Mouse (Mus musculus): Measurements from ENCODE around the gene Ndufa1.
A peak's percentile ranks its signal among the peaks of the same experiment; 100 is the strongest.
"Not testable (repeated sequence)": the region's sequence is repeated elsewhere in the genome, so short reads cannot be mapped to it uniquely, and the experiment has no call there.

Ndufa1 gene

GRCm38 (mm10) chrX:37191105-37191743, at the start of gene Ndufa1, which contains the start of gene Rnf113a1:
Gene Ndufa1 (minus strand): TSS chrX:37191163.
Gene Rnf113a1 (plus strand): TSS chrX:37191245.
- DNase-seq (ENCODE audit: low read depth) = no peak

GRCm38 (mm10) chrX:37222158-37222557, 31.2 kb upstream of the Ndufa1 start, which contains the start of gene Rhox1:
Gene Rhox1 (minus strand): TSS chrX:37222258.
- not testable (repeated sequence) for DNase-seq (ENCODE audit: low read depth)

GRCm38 (mm10) chrX:37210941-37211340, 20.0 kb upstream of the Ndufa1 start, which contains the start of gene Gm9:
Gene Gm9 (minus strand): TSS chrX:37211041.
- DNase-seq (ENCODE audit: low read depth) = no peak

GRCm38 (mm10) chrX:37198676-37199075, 7.7 kb upstream of the Ndufa1 start:
- no peak for DNase-seq (ENCODE audit: low read depth)

GRCm38 (mm10) chrX:37191744-37192379, 899 bp upstream of the Ndufa1 start:
- DNase-seq (ENCODE audit: low read depth) = no peak

- DNase-seq (ENCODE audit: low read depth) = no peak
These were observed 233 bp downstream of the Ndufa1 start for GRCm38 (mm10) chrX:37190755-37191104.

GRCm38 (mm10) chrX:37184401-37184800, 6.6 kb downstream of the Ndufa1 start:
- not testable (repeated sequence) for DNase-seq (ENCODE audit: low read depth)

GRCm38 (mm10) chrX:37168742-37169141, 22.2 kb downstream of the Ndufa1 start, which contains the start of gene Akap14:
Gene Akap14 (minus strand): TSS chrX:37168842.
- no peak for DNase-seq (ENCODE audit: low read depth)

- no peak for DNase-seq (ENCODE audit: low read depth)
These were observed 23.9 kb downstream of the Ndufa1 start for GRCm38 (mm10) chrX:37167085-37167484.

- no peak for DNase-seq (ENCODE audit: low read depth)
These were observed 27.8 kb downstream of the Ndufa1 start for GRCm38 (mm10) chrX:37163115-37163514.

GRCm38 (mm10) chrX:37161169-37161568, 29.8 kb downstream of the Ndufa1 start:
- DNase-seq (ENCODE audit: low read depth) = no peak

- DNase-seq (ENCODE audit: low read depth) = no peak
These were observed 33.1 kb downstream of the Ndufa1 start for GRCm38 (mm10) chrX:37157839-37158238.

GRCm38 (mm10) chrX:37144954-37145353, 46.0 kb downstream of the Ndufa1 start:
- DNase-seq (ENCODE audit: low read depth) = peak; percentile 9

GRCm38 (mm10) chrX:37144498-37144897, 46.5 kb downstream of the Ndufa1 start:
- DNase-seq (ENCODE audit: low read depth) = not testable (repeated sequence)

- no peak for DNase-seq (ENCODE audit: low read depth)
These were observed 49.2 kb downstream of the Ndufa1 start for GRCm38 (mm10) chrX:37141732-37142131.
